Mouse (Mus musculus) liver, embryonic 14.5 days (tissue): ENCODE measurements around the gene Rfx4.

Experiments used
- CTCF ChIP-seq: IDR thresholded peaks from 2 replicates; pipeline ENCODE4 v1.5.1; 2016; ENCODE audit warnings: antibody characterized with exemption, low read depth, control low read depth
- EP300 ChIP-seq: IDR thresholded peaks from 2 replicates; pipeline ENCODE4 v1.6.1; 2016; ENCODE audit warnings: antibody characterized with exemption, low read depth

DNA sequence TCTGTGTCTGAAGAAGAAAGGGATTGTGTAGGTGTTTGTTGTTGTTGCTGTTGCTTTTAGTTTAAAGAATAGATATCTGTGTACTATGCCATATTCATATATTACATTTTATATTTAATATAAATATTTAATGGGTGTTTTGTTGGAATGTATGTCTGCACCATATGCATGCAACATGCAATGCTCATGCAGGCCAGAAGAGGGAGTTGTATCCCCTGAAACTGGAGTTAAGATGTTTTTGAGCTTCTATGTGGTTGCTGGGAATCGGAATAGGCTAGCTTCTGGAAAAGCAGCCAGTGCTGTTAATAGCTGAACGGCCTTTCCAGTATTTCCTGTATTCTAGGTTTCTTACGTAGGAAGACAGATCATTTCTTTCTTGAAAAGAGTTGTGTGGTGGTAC, 189.8 kb downstream of the Rfx4 start:
- TF ChIP-seq CTCF (peak; percentile 35; the same call in 1 of the 2 replicates), EP300 (no peak)
